Mouse (Mus musculus) embryonic fibroblast, embryonic 13.5 days (primary cell): Measurements from ENCODE around the gene Mycl. TPM values are rescaled to one million over a fixed set of nuclear protein-coding genes. Genes with fewer than 3 reads are reported as not detected.

ENCODE experiments used
- H3K27ac ChIP-seq: 2 replicates; pipeline ENCODE4 v1.5.1; 2012; ENCODE audit warnings: low read length, control low read depth, inconsistent platforms; ENCODE audit not compliant: insufficient read depth
- H3K4me1 ChIP-seq: 2 replicates; pipeline ENCODE4 v1.6.1; 2011; ENCODE audit warnings: low read length; ENCODE audit not compliant: control insufficient read depth, insufficient read depth
- H3K4me3 ChIP-seq: 2 replicates; pipeline ENCODE4 v1.5.1; 2011; ENCODE audit warnings: mild to moderate bottlenecking, control low read depth, low read length; ENCODE audit not compliant: insufficient read depth
- CTCF ChIP-seq: IDR thresholded peaks from 2 replicates; pipeline ENCODE4 v1.5.1; 2011; ENCODE audit warnings: mild to moderate bottlenecking, control low read depth, low read length, moderate library complexity, borderline replicate concordance; ENCODE audit not compliant: insufficient read depth
- POLR2A ChIP-seq: IDR thresholded peaks from 2 replicates; pipeline ENCODE4 v1.6.1; 2011; ENCODE audit warnings: low read depth, mild to moderate bottlenecking, control low read depth, low read length, moderate library complexity
- polyA plus RNA-seq: library from polyadenylated mRNA; stranded (reverse); fragments of >200 nt; gene quantifications from 2 replicates; pipeline ENCODE4 v1.2.4, GENCODE M21; 2011; ENCODE audit warnings: low read depth; ENCODE audit not compliant: missing spikeins, insufficient read length

The Mycl gene
- polyA plus RNA-seq, 1 experiment = 4.1 TPM

DNA sequence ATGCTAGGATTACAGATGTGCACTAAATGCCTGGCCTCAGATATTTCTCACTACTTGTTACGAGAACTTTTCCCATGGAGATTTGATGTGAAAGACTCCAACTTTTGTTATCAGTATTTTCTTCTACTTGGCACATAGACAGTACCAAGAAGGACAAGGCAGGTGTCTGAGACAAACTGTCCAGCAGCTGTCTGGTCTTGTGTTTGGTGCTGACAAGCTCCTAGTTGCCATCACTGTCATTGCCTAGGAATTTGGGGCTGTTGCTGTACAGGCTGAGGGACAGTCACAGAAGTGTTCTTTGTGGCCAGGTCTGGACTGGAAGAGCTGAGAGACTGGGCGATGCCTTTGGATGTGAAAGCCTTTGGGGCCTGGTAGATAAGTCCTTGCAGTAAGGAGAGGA, 40.2 kb downstream of the Mycl start:
- no peaks in the 10 kb centered on the region for H3K4me1 ChIP-seq
- no peak overlapping the region for H3K27ac ChIP-seq
- no peak for TF ChIP-seq CTCF
- no peak for TF ChIP-seq POLR2A
- H3K4me3 ChIP-seq = no peak overlapping the region

DNA sequence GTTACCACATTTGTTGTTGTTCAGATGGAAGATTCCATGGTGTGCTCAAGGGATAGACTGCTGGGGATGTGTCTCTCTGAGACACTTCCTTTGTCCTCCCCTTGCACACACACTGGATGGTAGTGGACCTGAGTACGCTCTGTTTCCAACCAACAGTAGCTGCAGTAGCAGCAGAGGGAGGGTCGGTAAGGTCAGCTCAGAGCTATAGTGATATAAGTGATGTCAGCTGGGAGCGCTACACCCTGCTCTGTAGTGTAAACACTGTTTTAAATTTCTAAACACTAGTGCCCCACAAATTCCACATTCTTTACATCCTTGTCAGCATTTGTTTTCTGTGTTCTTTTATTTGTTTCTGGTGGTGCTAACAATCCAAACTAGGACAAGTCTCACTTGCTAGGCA, 41.3 kb downstream of the Mycl start:
- TF ChIP-seq CTCF (no peak), POLR2A (no peak)

DNA sequence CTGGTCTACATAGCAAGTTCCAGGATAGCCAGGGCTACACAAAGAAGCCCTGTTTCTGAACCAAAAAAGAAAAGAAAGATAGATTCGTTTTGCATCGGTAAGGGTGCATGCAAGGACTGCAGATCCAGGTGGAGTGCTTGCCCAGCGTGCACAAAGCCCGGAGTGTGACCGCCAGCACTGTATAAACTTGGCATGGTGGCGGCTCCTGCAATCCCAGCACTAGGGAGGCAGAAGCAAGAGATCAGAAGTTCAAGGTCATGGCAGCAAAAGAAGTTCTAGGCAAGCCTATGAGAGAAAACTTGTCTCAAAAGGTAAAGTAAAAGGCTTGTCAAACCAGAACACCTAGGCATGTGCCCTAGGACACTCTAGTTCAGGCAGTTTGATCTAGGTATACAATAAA, 45.7 kb downstream of the Mycl start:
- H3K27ac ChIP-seq = no peak overlapping the region

More for the DNA sequence above, 41.3 kb downstream of the Mycl start:
- H3K4me3 ChIP-seq = no peak overlapping the region
- H3K4me1 ChIP-seq = no peaks in the 10 kb centered on the region
- no peak overlapping the region for H3K27ac ChIP-seq

DNA sequence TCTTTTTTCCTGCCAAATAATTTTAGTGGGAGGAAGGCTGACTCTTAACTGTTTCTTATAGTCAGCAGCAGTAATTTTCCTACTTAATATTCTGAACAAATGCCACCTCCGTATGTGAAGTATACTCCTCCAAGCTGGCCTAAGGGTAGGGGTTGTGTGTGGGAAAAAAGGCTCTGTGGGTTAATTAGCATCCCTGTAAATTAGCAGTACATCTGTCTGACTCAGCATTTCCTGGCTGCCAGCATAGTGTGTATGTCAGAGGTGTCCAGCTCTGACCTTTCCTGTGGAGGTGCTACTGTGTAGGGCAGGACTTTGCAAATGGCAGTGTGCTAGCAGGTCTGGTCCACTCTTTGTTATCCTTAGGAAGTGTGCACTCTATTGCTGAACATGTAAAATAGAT, 48.4 kb downstream of the Mycl start:
- Histone ChIP-seq H3K4me3 (no peak overlapping the region), H3K4me1 (peaks cover 2% of the 10 kb centered on the region; the same call in 1 of the 2 replicates), H3K27ac (no peak overlapping the region)
- TF ChIP-seq CTCF (no peak), POLR2A (no peak)

More for the DNA sequence above, 45.7 kb downstream of the Mycl start:
- Histone ChIP-seq H3K4me3 (no peak overlapping the region), H3K4me1 (peaks cover 2% of the 10 kb centered on the region; the same call in 1 of the 2 replicates)
- no peak for TF ChIP-seq CTCF
- no peak for TF ChIP-seq POLR2A

DNA sequence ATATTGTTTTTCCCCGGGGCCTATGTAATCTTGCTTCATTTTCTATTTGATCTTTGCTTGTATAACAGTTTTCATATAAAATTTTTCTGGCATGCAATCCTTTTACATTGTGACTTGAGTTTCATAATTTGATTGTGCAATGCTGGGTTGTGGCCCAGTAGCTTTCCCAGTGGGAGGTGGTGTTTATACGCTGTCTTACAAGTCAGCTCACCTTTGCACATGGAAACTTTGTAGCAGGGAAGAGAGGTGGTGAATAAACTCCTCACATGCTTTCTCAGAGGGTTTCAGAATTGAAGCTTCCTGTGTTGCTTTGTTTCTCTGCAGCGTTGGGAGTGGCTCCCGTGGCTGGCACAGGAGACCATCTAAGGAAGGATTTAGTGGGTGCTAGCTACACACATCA, 49.4 kb downstream of the Mycl start:
- no peak overlapping the region for H3K4me3 ChIP-seq
- H3K27ac ChIP-seq = no peak overlapping the region
- TF ChIP-seq POLR2A (no peak), CTCF (no peak)
- peaks cover 2% of the 10 kb centered on the region; the same call in 1 of the 2 replicates for H3K4me1 ChIP-seq

DNA sequence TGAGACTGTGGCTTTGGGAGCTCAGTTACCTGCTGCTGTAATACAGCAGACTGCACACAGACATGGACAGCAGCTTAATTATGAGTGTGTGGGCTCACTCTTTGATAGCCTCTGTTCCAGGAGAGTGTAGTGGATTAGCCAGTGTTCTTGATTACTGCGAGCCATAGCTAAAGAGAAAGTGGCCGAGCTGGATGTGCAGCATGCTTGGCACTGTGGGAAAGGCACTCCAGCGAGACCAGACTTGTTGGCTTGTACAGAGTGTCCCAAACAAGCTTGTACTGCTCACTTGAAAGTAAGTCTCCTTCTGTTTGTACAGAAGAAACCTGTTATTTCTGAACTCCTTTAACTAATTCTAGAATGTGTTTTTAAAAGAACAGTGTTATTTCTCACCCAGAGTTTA, 50.8 kb downstream of the Mycl start:
- Histone ChIP-seq H3K4me1 (peaks cover 2% of the 10 kb centered on the region; the same call in 1 of the 2 replicates), H3K27ac (no peak overlapping the region), H3K4me3 (no peak overlapping the region)
- TF ChIP-seq POLR2A = no peak
- TF ChIP-seq CTCF = no peak

DNA sequence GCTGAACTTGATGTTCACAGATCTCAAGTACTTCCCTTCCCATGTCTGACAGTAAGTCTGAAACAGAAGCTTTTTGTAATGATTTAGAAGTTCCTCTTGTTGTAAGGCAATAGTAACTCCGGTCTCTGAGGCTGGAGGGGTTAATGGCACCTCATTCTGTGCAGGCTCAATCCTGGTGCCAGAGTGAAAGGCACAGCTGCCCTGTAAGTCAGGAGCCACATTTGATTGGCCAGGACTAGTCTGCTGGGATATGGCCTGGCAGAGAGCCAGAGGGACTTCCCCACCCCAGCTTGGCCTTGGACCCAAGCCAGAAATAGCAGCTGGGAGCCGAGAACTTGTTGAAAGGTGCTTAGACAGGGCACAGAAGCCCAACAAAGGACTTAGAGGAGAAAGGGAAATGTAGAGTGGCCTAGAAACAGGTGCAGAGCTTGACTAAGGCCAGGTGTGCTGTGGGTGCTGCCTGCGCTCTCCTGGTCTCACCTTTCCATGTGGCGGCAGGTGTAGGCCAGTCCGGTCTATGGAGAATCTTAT, 55.3 kb downstream of the Mycl start:
- H3K4me3 ChIP-seq = no peak overlapping the region
- TF ChIP-seq POLR2A (no peak), CTCF (no peak)
- no peak overlapping the region for H3K27ac ChIP-seq

More for the DNA sequence above, 55.3 kb downstream of the Mycl start:
- no peaks in the 10 kb centered on the region for H3K4me1 ChIP-seq

Other genes starting within 250 kb of the Mycl start
- gene Ppt1, start 159.4 kb upstream of the Mycl start, polyA plus RNA-seq = 66.8 and 75.8 TPM in 2 replicates
- 317 and 412 TPM in 2 replicates for gene Cap1, start 109.6 kb upstream of the Mycl start, polyA plus RNA-seq
- 2.8 and 4.3 TPM in 2 replicates for gene Mfsd2a, start 34.5 kb upstream of the Mycl start, polyA plus RNA-seq
- 11.2 and 15.7 TPM in 2 replicates for gene Trit1, start 20.9 kb downstream of the Mycl start, polyA plus RNA-seq
- 0.35 and 2.9 TPM in 2 replicates for gene Bmp8b, start 109.5 kb downstream of the Mycl start, polyA plus RNA-seq
- gene Oxct2b, start 120.6 kb downstream of the Mycl start, polyA plus RNA-seq = not detected in 2 replicates
- 22.0 and 33.6 TPM in 2 replicates for gene Ppie, start 144.3 kb downstream of the Mycl start, polyA plus RNA-seq
- not detected in 2 replicates for gene Hpcal4, start 187.6 kb downstream of the Mycl start, polyA plus RNA-seq
- not detected in 2 replicates for gene Nt5c1a, start 205.9 kb downstream of the Mycl start, polyA plus RNA-seq
- gene Heyl, start 237.9 kb downstream of the Mycl start, polyA plus RNA-seq = 1.3 and 2.9 TPM in 2 replicates